Mouse (Mus musculus): ENCODE data around the gene Hnrnpa3.

DNA sequence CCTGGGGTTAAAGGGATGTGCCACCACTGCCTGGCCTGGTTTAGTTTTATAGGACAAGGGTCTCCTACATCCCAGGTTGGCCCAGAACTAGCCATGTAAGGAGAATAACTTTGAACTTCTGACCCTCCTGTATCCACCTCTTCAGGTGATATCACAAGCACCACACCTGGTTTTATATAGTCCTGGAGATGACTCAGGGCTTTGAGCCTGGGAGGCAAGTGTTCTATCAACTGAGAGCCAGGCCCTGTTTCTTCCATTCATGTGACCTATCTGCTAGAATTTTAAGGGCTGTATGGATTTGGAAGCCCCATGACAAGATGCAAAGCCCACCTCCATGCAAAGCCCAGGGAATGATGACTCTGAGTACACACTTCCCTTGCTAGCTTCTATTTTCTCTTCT, 5.9 kb upstream of the Hnrnpa3 start:
- TF ChIP-seq CTCF (IDR thresholded peaks at IDR 0.05; ENCODE audit: low read depth) (no peak), EP300 (optimal IDR thresholded peaks at IDR 0.05) (no peak)

Data from stomach, postnatal 0 days (tissue).